Mouse (Mus musculus) right cerebral cortex, adult 18-20 months (tissue): ENCODE data around the gene Cemip2.

Experiments
- DNase-seq: peaks from one replicate; pipeline ENCODE4 v3.0.0; 2022; ENCODE audit warnings: mixed read lengths

The Cemip2 gene

GRCm38 (mm10) chr19:21778147-21778917, at the start of gene Cemip2:
Gene Cemip2 (plus strand): TSS chr19:21778342.
- DNase-seq: peak; percentile 95

- DNase-seq: no peak
Observed at GRCm38 (mm10) chr19:21728342-21728741, 49.8 kb upstream of the Cemip2 start.

GRCm38 (mm10) chr19:21731887-21732286, 46.3 kb upstream of the Cemip2 start:
- no peak for DNase-seq

DNA sequence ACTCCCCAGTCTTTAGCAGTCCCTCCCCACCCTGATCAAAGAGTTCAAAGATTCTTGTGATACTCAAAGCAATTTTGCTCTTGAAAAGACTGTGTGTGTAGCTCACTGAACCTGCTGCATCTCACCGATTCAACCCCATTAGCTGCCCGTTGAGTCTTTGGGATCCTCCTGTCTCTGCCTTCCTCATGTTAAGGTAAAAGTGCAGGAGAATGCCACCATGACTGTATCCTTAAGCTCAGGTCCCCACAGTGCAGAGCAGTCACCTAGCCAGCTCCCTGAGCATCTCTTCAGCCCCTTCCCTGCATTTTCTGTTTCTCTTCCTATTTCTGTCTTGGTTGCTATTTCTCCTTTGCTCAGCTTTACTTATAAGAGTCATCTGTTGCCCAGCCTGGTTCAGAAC, 45.0 kb upstream of the Cemip2 start:
- DNase-seq: no peak

GRCm38 (mm10) chr19:21734112-21734511, 44.0 kb upstream of the Cemip2 start:
- DNase-seq: peak; percentile 50

- no peak for DNase-seq
Observed at GRCm38 (mm10) chr19:21737446-21737845, 40.7 kb upstream of the Cemip2 start.

- peak; percentile 79 for DNase-seq
Observed at GRCm38 (mm10) chr19:21737881-21738590, 40.1 kb upstream of the Cemip2 start.

DNA sequence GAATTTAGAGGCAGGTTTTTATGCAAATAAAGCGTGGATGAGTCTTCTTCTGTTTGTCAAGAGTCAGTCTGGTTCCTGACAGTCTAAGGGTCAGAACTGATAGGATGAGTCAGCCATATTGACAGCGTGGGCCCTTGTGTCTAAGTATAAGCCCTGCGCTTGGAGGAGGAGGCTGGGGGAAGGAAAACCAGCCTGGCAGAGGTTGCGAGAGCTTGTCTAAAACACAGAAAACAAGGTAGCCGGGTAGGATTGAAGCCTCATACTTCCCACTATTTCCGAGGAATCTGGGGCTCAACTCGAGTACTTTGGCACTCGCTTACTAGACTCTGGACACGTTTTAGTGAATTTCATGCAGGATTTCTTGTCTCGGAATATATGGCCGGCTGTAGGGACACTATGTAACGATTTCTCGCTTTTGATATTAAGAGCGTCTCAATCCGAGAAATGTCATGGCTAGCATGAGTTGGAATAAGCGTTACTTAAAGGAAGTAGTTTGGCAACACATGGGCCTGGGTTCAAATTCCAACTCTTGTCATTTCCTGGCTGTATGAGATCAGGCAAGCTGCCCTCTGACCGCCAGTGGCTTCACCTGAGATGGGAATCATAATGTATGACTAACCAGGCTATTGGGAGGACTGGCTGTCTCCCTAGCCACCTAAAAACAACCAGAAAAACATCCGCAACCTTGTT, 39.4 kb upstream of the Cemip2 start:
- DNase-seq: no peak

GRCm38 (mm10) chr19:21742138-21742537, 36.0 kb upstream of the Cemip2 start:
- peak; percentile 61 for DNase-seq

DNA sequence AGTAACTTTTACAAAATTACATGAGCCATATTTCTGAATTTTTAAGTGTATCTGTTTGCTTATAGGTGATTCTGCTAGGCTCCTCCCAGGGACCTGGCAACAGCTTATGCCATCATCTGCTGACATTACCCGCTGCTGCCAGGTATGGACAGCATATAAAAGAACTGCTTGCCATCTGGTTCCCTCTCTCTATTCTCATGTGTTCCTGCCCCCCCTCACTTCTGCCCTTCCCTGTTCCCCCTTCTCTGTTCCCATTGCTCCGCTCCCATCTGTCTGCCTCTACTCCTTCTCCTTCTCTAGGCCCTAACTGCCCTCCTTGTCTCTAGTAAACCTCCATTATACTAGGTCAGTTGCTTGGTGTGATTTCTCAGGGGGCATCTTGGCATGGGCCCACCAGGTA, 32.6 kb upstream of the Cemip2 start:
- no peak for DNase-seq

- DNase-seq: peak; percentile 69
Observed at GRCm38 (mm10) chr19:21747356-21747755, 30.8 kb upstream of the Cemip2 start.

GRCm38 (mm10) chr19:21750154-21750553, 28.0 kb upstream of the Cemip2 start:
- DNase-seq: no peak

DNA sequence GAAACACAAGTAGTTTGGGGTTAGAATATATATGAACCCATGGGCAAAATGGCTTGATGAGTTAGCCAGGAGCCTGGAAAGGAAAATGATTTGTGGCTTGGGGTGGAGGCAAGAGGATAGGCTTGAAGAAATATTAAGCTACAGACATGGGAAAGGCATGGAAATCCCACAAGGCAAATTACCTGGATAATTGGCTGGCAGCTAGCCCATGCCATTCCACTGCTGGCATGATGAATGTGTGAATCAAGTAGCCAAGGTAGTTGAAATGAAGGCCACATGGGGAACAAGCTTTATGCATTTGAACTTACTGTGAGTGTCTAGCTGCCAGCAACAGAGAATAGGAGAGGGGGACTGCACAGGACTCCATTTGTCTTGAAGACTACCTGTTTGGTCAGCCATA, 16.5 kb upstream of the Cemip2 start:
- no peak for DNase-seq

DNA sequence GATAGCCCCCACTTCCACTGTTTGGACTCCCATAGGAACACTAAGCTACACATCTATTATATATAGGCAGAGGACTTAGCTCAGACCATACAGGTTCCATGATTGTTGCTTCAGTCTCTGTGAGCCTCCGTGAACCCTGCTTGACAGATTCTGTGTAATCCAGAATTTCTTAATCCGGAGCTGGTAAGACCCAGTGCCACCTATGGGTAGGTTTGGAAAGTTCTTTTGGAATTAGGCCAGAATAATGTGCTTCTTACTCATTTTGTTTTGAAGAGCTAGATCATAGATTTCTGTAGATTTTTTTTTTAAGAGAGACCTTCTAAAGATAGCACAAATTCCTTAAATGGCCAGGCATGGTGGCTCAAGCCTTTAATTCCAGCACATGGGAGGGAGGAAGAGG, 14.1 kb upstream of the Cemip2 start:
- no peak for DNase-seq

DNA sequence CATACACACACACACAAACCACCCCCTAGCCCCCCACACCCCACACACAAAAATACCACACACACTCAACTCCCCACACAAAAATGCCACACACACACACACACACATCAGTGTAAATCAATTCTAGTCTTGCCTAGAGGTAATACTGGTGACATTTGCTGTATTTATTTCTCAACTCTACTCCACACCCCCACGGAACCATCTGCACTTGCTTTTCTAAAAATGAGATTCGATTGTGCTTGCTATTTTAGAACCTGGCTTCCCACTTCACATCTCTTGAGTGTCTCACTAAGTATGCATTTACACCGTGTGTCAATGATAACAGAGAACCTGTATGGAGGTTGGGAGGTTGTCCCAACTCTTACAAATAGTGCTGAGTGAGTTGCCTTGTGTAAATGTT, 13.4 kb upstream of the Cemip2 start:
- DNase-seq: peak; percentile 74

DNA sequence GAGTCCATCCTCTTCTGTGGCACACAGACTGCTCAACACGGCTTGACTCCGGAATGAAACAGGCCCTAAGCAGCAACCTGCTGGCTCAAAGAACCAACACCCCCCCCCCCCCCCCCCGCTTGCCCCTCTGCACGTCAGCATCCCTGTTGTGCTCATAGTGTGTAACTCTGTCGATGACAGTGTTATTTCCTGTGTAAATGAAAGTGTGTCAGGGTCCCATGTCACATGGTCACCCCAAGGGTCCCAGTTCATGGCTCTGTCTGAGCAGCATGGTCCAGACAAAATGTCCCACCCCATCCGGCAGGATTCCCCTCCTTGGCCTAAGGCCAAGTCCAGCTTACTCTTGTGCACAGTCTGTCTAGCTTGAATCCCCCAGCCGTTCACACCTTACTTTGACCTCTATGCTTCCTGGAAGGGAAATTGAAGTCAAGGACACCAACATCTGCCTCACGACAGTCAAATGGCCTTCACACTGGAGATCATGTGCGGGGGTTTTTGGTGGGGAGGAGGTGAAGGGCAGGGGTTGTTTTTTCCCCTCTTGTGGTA, 10.6 kb upstream of the Cemip2 start:
- DNase-seq: no peak

DNA sequence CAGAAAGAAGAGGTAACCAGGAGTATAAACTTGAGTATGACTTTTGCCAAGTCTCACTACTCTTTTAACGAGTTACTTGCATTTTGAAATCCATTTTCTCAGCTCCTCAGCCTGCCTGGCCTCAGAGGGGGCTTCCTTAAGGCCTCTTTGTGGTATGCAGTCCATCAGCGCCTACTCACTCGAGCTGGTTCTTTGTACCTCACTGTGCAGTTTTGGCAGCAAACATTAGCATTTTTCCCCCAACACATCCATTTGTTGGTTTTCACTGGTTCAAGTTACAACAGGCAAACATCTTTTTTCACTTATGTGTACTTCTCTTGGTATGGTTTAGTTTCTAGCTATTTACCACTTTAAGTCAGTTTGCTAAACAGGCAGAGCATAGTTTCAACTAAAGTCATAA, 8.3 kb upstream of the Cemip2 start:
- no peak for DNase-seq

GRCm38 (mm10) chr19:21771586-21771985, 6.6 kb upstream of the Cemip2 start:
- DNase-seq: no peak

GRCm38 (mm10) chr19:21773621-21774020, 4.5 kb upstream of the Cemip2 start:
- no peak for DNase-seq

DNA sequence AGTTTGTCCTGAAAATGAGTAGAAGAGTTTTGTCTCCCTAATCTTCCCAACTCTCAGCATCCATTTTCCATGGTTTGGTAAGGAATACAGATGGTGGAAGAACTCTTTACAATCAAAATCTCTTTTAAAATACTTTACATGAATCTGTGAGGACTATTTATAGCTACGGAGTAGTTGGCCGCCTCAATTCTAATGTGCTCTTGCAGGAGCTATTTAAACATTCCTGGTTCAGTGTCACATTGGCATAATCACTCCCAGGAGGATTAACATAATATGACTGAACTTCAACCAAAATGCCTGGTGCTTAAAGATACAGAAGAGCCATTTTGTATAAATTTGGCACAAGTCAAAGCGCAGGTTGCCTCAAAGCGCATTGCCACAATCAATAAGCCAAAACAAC, 2.5 kb upstream of the Cemip2 start:
- no peak for DNase-seq

DNA sequence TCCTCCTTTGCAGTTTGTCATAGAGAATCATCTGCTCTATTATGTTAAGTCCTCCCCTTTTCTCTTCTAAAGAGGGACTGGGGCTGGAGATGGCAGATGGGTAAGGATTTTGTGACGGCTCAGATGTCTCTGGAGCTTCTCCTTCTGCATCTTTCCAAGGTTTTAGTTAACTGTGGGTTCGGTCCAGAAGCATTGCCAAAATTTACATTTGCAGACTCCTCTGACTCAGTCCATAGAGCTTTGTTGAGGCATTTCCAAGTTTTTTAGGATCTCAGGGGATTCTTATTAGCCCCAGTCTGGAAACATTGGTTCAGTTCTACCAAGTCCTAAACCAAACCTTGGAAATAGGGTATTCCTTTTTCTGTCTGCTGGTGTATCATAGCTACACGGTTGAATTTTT, 1.5 kb upstream of the Cemip2 start:
- DNase-seq: no peak

- no peak for DNase-seq
Observed at GRCm38 (mm10) chr19:21777171-21777731, 891 bp upstream of the Cemip2 start.

GRCm38 (mm10) chr19:21779106-21779505, 964 bp downstream of the Cemip2 start:
- DNase-seq: no peak
